15 mouse cellular contexts compared by ENCODE assay signal in the genomic region with DNA sequence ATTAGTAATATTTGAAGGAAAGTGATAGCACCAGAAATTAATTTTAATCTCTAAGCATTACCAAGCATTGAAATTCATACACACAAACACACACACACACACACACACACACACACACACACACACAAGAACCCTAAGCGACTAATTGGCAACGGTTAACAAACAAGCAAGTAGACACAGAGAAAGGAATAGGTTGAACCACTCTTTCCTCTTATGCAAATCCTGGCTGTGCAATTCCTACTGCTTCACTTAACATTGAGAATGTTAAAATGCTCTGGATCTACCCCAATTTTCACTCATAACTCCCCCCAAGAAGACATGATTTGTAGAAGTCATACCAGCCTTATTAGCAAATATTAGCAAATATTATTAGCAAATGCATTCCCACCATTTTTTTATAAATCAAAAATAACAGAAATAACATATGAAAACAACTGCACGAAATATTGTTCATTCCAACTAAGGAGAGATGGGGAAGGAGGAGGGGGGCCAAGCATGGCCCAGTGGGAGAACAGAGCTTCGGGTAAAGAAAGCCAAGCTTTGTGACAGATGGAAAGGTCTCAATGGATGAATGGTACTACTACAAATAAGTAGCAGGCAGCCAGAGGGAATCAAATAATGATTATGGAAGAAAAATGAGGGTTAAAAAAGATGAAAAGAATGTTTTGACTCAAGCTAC.
DNase-seq lines count a peak whose midpoint lies in the region; ATAC-seq lines count a peak whose summit lies in the region.
"Had no signal": no experiment of that assay in that cellular context is flagged by ENCODE, and none has a peak within 500 bp of the region (broad histone marks: within the 10 kb centered on the region; RNA-seq: fewer than 3 reads in every experiment).

No protein-coding gene starts in this region.

- H3K27ac ChIP-seq in midbrain, embryonic 11.5 days (ENCODE audit: low read depth, low read length) = no peak overlapping the region
- no peak overlapping the region for H3K27ac ChIP-seq in midbrain, embryonic 10.5 days (replicated peaks)
- H3K27ac ChIP-seq in forebrain, embryonic 13.5 days = peak overlapping the region; percentile 63
- no peak overlapping the region for H3K27ac ChIP-seq in hindbrain, embryonic 11.5 days (ENCODE audit: low read depth, low read length)
- peak overlapping the region; percentile 41; the same call in 1 of the 2 replicates for H3K27ac ChIP-seq in midbrain, embryonic 14.5 days (replicated peaks; ENCODE audit: low read depth, low read length)
- H3K27ac ChIP-seq: gastrocnemius, adult 2 months; liver, embryonic 15.5 days; neural tube, embryonic 13.5 days had no signal

- no peak overlapping the region for H3K4me3 ChIP-seq in midbrain, embryonic 11.5 days (ENCODE audit: low read depth, low read length)
- no peak overlapping the region for H3K4me3 ChIP-seq in midbrain, embryonic 10.5 days
- H3K4me3 ChIP-seq in forebrain, embryonic 13.5 days = no peak overlapping the region
- no peak overlapping the region for H3K4me3 ChIP-seq in hindbrain, embryonic 11.5 days (ENCODE audit: low read depth, low read length)
- H3K4me3 ChIP-seq in midbrain, embryonic 14.5 days (replicated peaks; ENCODE audit: low read depth, low read length) = no peak overlapping the region
- H3K4me3 ChIP-seq: gastrocnemius, adult 2 months; liver, embryonic 15.5 days; neural tube, embryonic 13.5 days had no signal

- no peak for DNase-seq in midbrain, embryonic 11.5 days (ENCODE audit: low spot score, missing footprints)
- no peak for DNase-seq in midbrain, embryonic 10.5 days (ENCODE audit: low spot score)
- no peak for DNase-seq in hindbrain, embryonic 11.5 days (ENCODE audit: low spot score)
- DNase-seq in midbrain, embryonic 14.5 days = peak; percentile 58
- no peak for DNase-seq in right cerebral cortex, postnatal 10 days (ENCODE audit: low spot score in 2 of 2)
- no peak for DNase-seq in gastrocnemius, postnatal 10 days
- DNase-seq: cerebellum, adult 9-10 months; gastrocnemius, adult 2 months; heart, adult 18-20 months; kidney, adult 11 months; thymus, postnatal 4 days had no signal

- H3K4me1 ChIP-seq in midbrain, embryonic 11.5 days (ENCODE audit: control insufficient read depth, insufficient read depth, low read length) = no peaks in the 10 kb centered on the region
- H3K4me1 ChIP-seq in midbrain, embryonic 10.5 days = peaks cover 10% of the 10 kb centered on the region
- peaks cover 19% of the 10 kb centered on the region for H3K4me1 ChIP-seq in forebrain, embryonic 13.5 days
- no peaks in the 10 kb centered on the region; the same call in 1 of the 2 replicates for H3K4me1 ChIP-seq in hindbrain, embryonic 11.5 days (replicated peaks; ENCODE audit: control insufficient read depth, insufficient read depth, low read length)
- no peaks in the 10 kb centered on the region for H3K4me1 ChIP-seq in midbrain, embryonic 14.5 days (ENCODE audit: control insufficient read depth, insufficient read depth, low read length)
- H3K4me1 ChIP-seq: liver, embryonic 15.5 days; neural tube, embryonic 13.5 days had no signal

- H3K9ac ChIP-seq in midbrain, embryonic 11.5 days (ENCODE audit: low read length) = no peak overlapping the region
- no peak overlapping the region for H3K9ac ChIP-seq in forebrain, embryonic 13.5 days
- H3K9ac ChIP-seq in hindbrain, embryonic 11.5 days (ENCODE audit: low read depth, low read length) = no peak overlapping the region
- H3K9ac ChIP-seq in midbrain, embryonic 14.5 days (replicated peaks; ENCODE audit: low read length) = no peak overlapping the region
- H3K9ac ChIP-seq: liver, embryonic 15.5 days; neural tube, embryonic 13.5 days had no signal

- no peaks in the 10 kb centered on the region for H3K27me3 ChIP-seq in midbrain, embryonic 11.5 days (ENCODE audit: control insufficient read depth, insufficient read depth, low read length)
- no peaks in the 10 kb centered on the region for H3K27me3 ChIP-seq in midbrain, embryonic 10.5 days (ENCODE audit: low read depth, poor library complexity, severe bottlenecking)
- H3K27me3 ChIP-seq in forebrain, embryonic 13.5 days = no peaks in the 10 kb centered on the region
- H3K27me3 ChIP-seq in hindbrain, embryonic 11.5 days (ENCODE audit: control insufficient read depth, insufficient read depth, low read length) = no peaks in the 10 kb centered on the region
- no peaks in the 10 kb centered on the region for H3K27me3 ChIP-seq in midbrain, embryonic 14.5 days (ENCODE audit: control insufficient read depth, insufficient read depth, low read length)
- H3K27me3 ChIP-seq: liver, embryonic 15.5 days; neural tube, embryonic 13.5 days had no signal

- no peak overlapping the region for H3K4me2 ChIP-seq in midbrain, embryonic 11.5 days
- 0 out of 2 replicates have a peak overlapping the region, but pooled peaks have one; percentile 5 for H3K4me2 ChIP-seq in forebrain, embryonic 13.5 days
- no peak overlapping the region for H3K4me2 ChIP-seq in hindbrain, embryonic 11.5 days (replicated peaks; ENCODE audit: low read depth, low read length)
- H3K4me2 ChIP-seq in midbrain, embryonic 14.5 days (ENCODE audit: low read length) = no peak overlapping the region
- H3K4me2 ChIP-seq: liver, embryonic 15.5 days; neural tube, embryonic 13.5 days had no signal

- ATAC-seq in midbrain, embryonic 11.5 days (ENCODE audit: low FRiP score) = peak; percentile 80; the same call in 1 of the 2 replicates
- peak; percentile 92 for ATAC-seq in forebrain, embryonic 13.5 days
- peak; percentile 86 for ATAC-seq in hindbrain, embryonic 11.5 days (ENCODE audit: low FRiP score)
- peak; percentile 78; the same call in 1 of the 2 replicates for ATAC-seq in midbrain, embryonic 14.5 days (ENCODE audit: low FRiP score, low TSS enrichment)
- no peak for ATAC-seq in megakaryocyte, adult 5-6 weeks (ENCODE audit: poor library complexity, severe bottlenecking)

- H3K9me3 ChIP-seq in midbrain, embryonic 11.5 days (ENCODE audit: control insufficient read depth, low read length) = no peaks in the 10 kb centered on the region
- no peaks in the 10 kb centered on the region for H3K9me3 ChIP-seq in midbrain, embryonic 10.5 days (replicated peaks)
- H3K9me3 ChIP-seq in forebrain, embryonic 13.5 days (replicated peaks) = no peaks in the 10 kb centered on the region
- no peaks in the 10 kb centered on the region for H3K9me3 ChIP-seq in hindbrain, embryonic 11.5 days (ENCODE audit: control insufficient read depth, low read length)
- no peaks in the 10 kb centered on the region for H3K9me3 ChIP-seq in midbrain, embryonic 14.5 days (ENCODE audit: control insufficient read depth, low read length)
- H3K9me3 ChIP-seq: liver, embryonic 15.5 days; neural tube, embryonic 13.5 days had no signal

- H3K36me3 ChIP-seq in midbrain, embryonic 11.5 days (ENCODE audit: control insufficient read depth, insufficient read depth, low read length) = no peaks in the 10 kb centered on the region
- H3K36me3 ChIP-seq in midbrain, embryonic 10.5 days = no peaks in the 10 kb centered on the region
- H3K36me3 ChIP-seq in forebrain, embryonic 13.5 days (ENCODE audit: poor library complexity, severe bottlenecking) = no peaks in the 10 kb centered on the region
- H3K36me3 ChIP-seq in hindbrain, embryonic 11.5 days (ENCODE audit: control insufficient read depth, insufficient read depth, low read length) = no peaks in the 10 kb centered on the region
- H3K36me3 ChIP-seq in midbrain, embryonic 14.5 days (ENCODE audit: control insufficient read depth, insufficient read depth, low read length) = no peaks in the 10 kb centered on the region
- H3K36me3 ChIP-seq: liver, embryonic 15.5 days; neural tube, embryonic 13.5 days had no signal

- WGBS in midbrain, embryonic 11.5 days = 69% methylated on average over 4 of the region's 4 CpGs
- 70% methylated on average over 4 of the region's 4 CpGs for WGBS in midbrain, embryonic 10.5 days
- 19% methylated on average over 4 of the region's 4 CpGs for WGBS in forebrain, embryonic 13.5 days
- 60% methylated on average over 4 of the region's 4 CpGs for WGBS in hindbrain, embryonic 11.5 days
- WGBS in midbrain, embryonic 14.5 days = 45% methylated on average over 4 of the region's 4 CpGs

Comparison
In these comparisons a context has a peak if more than half of its experiments do, and no peak if none do; other contexts are left out.
1. H3K27ac ChIP-seq: peak in forebrain, embryonic 13.5 days (single experiment) and midbrain, embryonic 14.5 days (single experiment); none in midbrain, embryonic 11.5 days (single experiment), midbrain, embryonic 10.5 days (single experiment) and hindbrain, embryonic 11.5 days (single experiment).